ENCODE assay signal across 20 mouse cellular contexts in genomic region chr17:12904349-12904748, GRCm38 (mm10). TPM values are rescaled to one million over a fixed set of nuclear protein-coding genes. Genes with fewer than 3 reads are reported as not detected.
"Had no signal": no experiment of that assay in that cellular context is flagged by ENCODE, and none has a peak within 500 bp of the region (broad histone marks: within the 10 kb centered on the region; RNA-seq: fewer than 3 reads in every experiment).

No protein-coding gene starts in this region.

- H3K9ac ChIP-seq: liver, embryonic 15.5 days; midbrain, embryonic 12.5 days had no signal

- H3K4me1 ChIP-seq: liver, embryonic 15.5 days; megakaryocyte, embryonic 14.5 days had no signal

- H3K27ac ChIP-seq: layer of hippocampus, adult 2 months; liver, embryonic 15.5 days; macrophage; midbrain, embryonic 12.5 days had no signal

- ATAC-seq: midbrain, embryonic 16.5 days had no signal

- H3K4me3 ChIP-seq: layer of hippocampus, adult 2 months; liver, embryonic 15.5 days; megakaryocyte, embryonic 14.5 days; midbrain, embryonic 12.5 days had no signal

- DNase-seq: kidney, adult 11 months; kidney, postnatal 10 days; left cerebral cortex, postnatal 4 days; lung, adult 2 months; lung, postnatal 14 days; right cerebral cortex, adult 18-20 months; right cerebral cortex, postnatal 25 days had no signal

- H3K27me3 ChIP-seq: liver, embryonic 15.5 days; megakaryocyte, embryonic 14.5 days; midbrain, embryonic 12.5 days had no signal

- H3K4me2 ChIP-seq: liver, embryonic 11.5 days; liver, embryonic 15.5 days; midbrain, embryonic 12.5 days had no signal

- H3K9me3 ChIP-seq: liver, embryonic 15.5 days; megakaryocyte, embryonic 14.5 days; midbrain, embryonic 12.5 days had no signal

RNA-seq across cellular contexts. Expression of gene Pnldc1, which starts 5.7 kb away (rescaled TPM):
- polyA plus RNA-seq: macrophage had no signal

RNA-seq across cellular contexts. Expression of gene Mrgprh, which starts 28.5 kb away (rescaled TPM):
- total RNA-seq: layer of hippocampus, postnatal 14 days; left cerebral cortex, adult 18-20 months; left cerebral cortex, postnatal 4 days had no signal
- polyA plus RNA-seq: kidney, embryonic 14.5 days; liver, embryonic 11.5 days; liver, embryonic 15.5 days; macrophage; midbrain, embryonic 12.5 days; midbrain, embryonic 16.5 days; neural tube, embryonic 14.5 days; small intestine, adult 2 months; thymus, postnatal 0 days had no signal

RNA-seq across cellular contexts. Expression of gene Acat3, which starts 36.1 kb away (rescaled TPM):
- polyA plus RNA-seq: small intestine, adult 2 months had no signal
